Mouse (Mus musculus) left cerebral cortex, adult 9 months (tissue): ENCODE results near the gene Etv1.
A peak's percentile ranks its signal among the peaks of the same experiment; 100 is the strongest.
"Not testable (repeated sequence)": the region's sequence is repeated elsewhere in the genome, so short reads cannot be mapped to it uniquely, and the experiment has no call there.

Experiments used
- DNase-seq, 2 experiments: peaks; one replicate each; pipeline ENCODE4 v3.0.0; 2022; ENCODE audit warnings: low spot score in 2 of 2

Gene Etv1

DNA sequence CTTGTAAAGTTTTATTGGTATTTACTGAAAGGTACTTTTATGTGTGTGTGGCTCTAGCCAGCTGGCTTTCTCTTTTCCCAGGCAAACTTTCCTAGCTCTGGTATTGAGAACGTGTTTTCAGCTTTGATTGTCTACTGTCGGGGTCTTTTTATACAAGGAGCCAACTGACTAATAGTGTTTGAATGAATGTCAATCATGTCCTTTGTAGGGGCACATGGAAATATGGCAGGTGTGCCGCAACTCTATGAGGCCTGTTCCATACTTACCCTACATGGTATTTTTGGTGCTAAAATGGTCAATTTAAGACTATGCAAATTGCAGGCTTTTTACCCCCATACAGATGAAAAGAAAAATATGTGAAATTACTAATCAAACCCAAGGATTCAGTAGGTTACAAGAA is 37.1 kb downstream of the Etv1 start:
- DNase-seq = no peak

DNA sequence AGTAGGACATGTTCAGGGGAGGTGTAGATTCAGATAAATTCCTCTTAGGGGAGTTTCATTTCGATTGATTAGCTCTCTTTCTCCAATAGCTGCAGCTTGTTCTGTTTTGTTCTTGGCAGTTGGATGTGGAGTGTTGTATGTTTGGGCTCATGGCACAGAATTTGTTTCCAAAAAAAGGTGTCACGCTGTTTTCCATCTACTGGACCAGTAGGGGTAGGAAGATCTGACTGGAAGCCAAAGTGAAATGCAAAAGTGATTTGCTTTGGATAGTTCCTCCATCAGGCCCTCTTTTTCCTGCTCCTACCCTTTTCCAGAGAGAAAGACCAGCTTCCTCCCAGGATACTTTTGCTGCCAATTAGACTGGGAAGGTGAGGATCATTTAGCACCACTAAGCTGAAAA is 39.1 kb downstream of the Etv1 start:
- DNase-seq = no peak

DNA sequence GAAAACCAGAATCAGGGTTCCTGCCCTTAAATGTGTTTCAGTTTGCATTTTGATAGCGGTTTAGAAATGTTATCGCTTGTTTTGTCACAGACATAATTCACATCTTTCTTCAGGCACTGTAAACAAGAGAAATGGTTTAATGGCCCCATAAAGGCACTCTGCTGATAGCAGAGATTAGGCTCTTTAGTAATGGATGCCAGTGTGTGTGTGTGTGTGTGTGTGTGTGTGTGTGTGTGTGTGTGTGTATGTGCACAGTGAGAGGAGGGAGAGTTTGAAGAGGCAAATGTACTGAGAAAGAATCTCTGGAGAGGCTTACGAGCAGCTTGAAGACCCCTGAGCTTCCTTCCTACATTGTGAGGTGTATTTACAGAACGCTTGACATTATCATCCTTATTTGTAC is 41.5 kb downstream of the Etv1 start:
- DNase-seq = no peak

DNA sequence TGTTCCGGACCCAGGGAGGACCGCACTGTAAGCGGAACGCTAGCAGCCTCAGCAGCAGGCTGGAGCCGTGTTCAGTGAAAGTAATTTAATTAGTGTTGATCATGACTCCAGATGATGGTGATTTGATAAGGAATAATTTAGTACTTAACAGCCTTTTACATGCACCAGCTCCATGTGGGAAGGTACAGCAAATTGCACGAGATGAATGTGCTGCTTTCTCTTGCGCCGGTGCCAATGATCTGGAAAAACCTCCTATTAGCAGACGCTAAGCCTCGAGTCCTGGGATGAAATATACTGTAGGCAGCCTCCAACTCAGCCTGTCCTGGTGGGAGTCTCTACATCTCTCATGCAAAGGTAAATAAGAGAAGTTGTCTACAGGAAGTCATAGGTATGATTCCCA is 45.2 kb downstream of the Etv1 start:
- no peak for DNase-seq

DNA sequence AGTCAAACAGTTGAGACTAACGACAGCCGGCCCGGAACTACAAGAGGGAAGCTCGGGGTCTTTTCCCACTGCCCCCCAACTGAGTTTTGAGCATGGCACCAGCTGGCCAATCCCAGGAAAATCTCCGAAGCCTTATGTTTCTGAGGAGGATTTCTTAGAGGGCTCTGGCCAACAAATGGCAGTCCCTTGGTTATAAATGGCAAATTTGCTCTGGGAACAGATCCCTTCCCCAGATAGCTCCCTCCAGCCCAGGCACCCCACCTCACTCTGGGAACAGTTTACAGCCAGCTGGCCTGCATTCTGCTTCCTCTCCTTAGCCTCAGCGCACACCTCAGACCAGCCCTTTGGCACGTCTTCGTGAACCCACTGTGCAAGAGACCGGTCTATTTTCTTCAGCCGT is 53.8 kb downstream of the Etv1 start:
- DNase-seq = no peak

DNA sequence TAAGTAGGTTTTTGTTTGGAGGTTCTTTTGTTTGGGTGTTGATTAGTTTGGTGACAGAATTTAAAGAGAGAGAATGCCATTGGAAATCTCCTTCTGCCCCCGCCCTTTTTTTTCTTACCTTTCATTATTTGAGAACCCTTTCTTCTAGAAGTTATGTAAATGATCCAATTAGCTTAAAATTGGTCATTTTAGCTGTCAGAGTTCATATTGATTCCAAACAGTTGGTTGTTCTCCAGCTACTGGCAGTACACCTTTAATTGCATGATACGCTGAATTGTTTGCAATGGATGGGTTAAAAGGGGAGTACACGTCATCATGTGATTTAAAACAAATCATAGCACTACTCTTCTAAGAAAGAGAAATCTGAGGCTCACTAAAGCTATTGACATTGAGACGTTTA is 55.4 kb downstream of the Etv1 start:
- DNase-seq = no peak

DNA sequence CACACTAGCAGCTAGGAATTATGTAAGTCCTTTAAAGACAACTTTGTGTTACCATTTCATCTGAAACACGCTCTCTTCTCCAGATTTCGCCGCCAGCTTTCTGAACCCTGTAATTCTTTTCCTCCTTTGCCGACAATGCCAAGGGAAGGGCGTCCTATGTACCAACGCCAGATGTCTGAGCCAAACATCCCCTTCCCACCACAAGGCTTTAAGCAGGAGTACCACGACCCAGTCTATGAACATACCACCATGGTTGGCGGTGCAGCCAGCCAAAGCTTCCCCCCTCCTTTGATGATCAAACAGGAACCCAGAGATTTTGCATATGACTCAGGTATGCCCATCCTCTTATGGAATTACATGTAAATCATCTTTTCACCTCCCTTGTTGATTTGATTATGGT is 55.8 kb downstream of the Etv1 start:
- DNase-seq = not testable (repeated sequence)

DNA sequence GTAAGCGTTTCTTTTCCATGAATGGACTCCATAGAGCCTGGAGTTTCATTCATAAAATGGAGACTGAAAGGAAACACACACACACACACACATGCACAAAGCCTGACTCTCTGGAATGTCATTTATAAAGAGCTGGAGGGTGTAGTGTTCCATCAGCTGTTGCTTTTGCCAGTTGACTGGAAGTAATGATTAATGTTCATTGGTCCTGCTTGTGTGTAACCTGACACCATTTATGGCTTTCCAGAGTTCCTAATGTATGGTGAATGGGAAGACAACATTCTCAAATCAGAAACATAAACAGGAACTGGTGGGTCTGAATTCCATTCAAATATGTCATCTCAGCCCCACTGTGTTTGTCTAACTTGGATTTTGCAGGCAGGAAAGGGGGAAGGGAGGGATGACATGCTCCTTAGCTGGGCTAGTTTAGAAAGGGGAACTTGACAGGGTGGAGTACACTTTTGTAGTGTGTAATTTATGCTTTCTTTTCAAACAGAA is 64.7 kb downstream of the Etv1 start:
- DNase-seq = no peak

DNA sequence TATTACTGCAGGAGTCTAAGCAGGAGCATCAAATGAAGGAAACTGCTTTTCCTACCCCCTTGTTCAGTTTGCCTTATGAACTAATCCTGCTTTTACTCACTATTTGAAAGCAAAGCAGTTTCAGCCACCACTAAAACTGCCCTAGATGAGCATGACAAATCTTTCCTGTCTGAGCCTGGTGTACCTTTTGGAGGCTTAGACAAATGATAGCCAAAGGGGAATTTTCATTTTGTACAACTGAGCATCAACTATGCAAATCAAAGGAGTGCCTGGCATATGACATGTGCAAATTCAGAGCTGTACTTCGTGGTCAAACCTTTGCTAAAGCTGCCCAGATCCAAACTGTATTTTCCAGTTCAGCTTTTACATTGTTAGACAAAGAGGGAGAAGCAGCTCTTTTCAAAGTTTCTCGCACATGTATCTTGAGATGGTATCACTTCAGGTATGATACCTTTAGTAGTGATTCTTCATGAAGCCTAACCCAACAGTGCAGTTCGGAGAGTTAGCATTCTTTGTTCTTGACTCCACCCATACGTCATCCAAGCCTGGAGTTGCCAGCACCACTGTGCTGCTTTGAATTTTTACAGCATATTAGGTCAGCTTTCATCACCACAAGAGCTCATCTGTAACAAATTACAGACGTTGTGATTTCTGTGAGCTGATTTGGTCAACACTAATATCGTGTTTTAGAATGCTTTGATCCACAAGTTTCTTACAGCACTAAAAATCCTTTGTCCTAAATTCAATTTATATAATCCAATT is 68.5 kb downstream of the Etv1 start:
- no peak for DNase-seq

DNA sequence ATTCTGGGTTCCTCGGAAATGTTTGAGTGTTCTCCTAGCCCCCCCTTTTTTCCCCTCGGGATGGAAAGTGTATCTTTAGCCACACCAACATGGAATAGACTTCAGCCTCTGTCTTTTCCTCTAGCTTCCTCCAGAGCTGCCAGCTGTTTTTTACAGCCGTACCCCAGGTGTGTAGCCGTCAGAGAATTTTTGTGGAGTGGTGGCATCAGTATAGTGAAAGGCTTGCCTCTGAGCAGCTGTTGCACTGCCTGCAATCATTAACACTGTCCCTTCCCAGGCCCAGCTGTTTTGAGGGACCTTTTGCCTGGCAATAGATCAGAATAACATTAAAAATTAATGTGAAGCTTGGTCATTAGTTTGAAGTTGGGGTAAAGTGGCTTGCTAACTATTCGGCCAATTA is 70.8 kb downstream of the Etv1 start:
- no peak for DNase-seq

DNA sequence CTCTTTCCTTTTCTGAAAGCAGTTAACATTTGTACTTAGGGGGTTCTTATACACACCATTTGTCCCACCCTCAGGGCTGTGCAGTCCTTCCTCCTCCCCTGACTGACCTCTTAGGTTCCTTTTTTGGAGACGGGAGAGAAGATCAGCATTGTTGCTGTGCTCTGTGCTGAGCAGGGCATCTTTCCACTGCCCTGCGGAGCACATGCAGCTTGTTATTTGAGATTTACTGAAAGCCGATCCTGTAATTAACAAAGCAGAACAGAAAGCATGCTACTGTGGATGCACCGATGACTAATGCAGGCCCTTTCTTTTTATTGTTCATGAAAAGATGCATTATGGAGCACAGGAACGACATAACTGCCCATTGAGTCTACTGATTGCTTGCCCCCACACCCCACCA is 75.1 kb downstream of the Etv1 start:
- DNase-seq = no peak

DNA sequence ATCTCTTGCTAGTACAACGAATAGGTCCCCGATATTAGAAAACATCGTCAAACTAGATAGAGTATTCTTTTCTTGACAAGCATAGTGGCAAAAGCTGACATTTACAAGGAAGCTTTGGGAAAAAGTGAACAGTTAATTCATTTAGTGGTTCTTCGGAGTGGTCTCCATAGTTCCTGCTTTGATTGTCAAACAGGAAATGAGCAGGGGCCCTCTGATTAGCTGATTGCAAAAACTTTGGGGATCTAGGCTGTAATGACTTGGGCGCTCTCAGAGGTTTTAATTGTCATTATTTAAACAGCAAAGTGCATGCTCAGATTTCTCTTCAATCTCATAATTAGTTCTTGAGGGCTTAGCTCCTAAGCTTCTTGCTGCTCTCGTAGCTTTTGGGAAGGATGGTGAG is 75.6 kb downstream of the Etv1 start:
- DNase-seq = no peak

DNA sequence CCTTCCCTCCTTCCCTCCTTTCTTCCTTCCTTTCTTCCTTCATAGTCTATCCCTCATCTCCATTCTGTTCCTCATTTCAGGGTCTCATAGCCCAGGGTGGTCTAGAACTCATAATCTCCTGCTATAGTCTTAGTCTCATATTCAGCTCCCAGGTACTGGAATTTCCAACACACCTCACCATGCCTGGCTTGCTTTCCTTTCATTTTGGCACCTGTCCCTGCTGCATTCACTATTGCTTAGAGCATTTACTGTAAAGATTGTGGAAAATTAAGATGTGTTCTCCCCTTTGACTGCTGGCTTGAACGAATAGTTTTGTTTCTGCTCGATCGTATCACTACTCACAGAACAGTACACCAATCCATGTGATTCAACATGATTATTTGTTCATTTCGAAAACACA is 80.5 kb downstream of the Etv1 start:
- no peak for DNase-seq

DNA sequence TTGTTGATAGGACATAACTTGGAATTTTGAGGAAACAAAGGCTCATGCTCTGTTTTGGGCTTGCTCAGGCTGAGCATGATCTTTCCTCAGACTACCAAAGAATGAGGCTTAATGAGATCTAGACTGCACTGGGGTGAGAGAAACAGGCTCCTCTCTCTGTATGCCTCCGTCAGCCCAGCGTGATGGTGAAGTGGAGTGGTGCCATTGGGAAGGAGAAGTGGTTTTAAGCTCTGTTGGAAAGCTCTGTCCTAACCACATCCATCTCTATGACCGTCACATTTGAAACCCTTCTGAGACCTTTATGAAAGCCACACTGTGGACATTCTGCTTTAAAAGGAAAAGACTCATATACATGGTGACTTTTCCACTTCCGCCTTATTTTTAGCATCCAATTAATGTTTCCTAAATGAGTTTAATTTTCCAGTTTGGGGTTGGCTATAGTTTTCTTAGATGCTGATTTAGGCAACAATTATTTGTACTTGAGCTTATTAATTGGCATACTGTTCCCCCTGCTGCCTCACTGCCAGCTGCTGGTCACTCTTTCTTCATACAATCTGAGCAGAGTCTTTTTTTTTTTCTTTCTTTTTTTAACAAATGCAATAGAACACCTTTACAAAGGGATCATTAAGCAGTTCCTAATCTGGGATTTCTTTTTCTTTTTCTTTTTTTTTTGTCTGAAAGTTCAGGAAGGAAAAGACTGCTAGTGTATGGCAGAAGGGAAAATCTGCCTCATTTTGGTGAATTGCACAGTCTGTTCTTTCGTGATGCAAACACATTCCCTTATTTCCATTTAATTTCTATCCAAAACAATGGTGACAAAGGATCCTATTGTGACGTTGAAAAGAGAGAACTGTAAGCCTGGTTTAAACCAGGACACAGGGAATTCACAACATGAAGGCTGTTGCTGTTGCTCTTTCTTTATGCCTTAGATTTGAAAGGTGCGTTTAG is 81.3 kb downstream of the Etv1 start:
- peak in 1 of 2 experiments; percentile 1 for DNase-seq

DNA sequence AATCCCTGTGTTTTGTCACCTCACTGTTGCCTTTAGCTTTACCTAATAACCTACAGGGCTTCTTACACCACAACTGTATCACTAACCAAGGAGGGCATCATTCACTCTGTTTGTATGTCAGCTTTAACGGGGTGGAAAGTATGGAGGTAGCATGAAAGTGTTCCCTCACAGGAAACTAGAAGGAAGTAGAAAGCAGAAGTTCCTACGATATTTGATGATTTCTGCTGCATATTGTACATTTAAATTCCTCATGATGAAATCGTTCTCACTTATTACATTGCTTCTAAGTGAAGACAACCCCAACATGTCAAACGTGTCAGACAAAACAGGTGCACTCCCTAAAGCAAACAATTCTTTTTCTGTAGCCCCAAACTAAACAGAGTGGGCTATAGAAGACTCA is 84.2 kb downstream of the Etv1 start:
- no peak for DNase-seq

DNA sequence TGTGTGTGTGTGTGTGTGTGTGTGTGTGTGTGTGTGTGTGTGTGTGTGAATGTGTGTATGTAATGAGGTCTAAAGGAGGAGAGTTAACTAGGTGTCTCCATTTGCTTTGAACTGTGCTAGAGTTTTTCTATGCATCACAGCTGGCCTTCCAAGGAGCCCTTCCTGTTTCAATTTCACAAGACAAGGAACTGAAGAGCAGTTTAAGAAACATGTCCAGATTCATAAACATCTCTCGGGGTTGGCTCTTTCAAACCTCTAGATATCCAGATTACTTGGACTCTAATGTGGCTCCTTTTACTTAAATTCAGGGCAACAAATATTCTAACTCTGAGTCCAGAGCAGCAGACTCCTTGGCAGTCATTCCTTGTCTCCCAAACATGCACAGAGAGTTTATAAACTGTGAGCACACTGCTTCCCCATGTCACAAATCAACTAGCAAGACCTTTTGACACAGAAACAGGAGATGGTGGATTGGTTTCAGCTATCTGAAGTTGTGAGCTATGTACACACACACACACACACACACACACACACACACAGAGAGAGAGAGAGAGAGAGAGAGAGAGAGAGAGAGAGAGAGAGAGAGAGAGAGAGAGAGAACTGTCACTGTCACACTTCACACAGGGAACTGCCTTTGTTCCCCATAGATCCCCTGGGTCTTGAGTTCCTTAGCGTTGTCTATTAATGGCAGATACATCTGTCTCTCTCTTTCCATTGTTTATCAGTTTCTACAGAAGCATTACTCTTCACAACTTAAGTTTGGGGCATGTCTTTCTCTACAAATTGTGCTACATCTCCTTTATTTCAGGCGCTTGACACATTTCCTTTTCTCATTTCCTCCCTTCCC is 85.0 kb downstream of the Etv1 start:
- DNase-seq = no peak

DNA sequence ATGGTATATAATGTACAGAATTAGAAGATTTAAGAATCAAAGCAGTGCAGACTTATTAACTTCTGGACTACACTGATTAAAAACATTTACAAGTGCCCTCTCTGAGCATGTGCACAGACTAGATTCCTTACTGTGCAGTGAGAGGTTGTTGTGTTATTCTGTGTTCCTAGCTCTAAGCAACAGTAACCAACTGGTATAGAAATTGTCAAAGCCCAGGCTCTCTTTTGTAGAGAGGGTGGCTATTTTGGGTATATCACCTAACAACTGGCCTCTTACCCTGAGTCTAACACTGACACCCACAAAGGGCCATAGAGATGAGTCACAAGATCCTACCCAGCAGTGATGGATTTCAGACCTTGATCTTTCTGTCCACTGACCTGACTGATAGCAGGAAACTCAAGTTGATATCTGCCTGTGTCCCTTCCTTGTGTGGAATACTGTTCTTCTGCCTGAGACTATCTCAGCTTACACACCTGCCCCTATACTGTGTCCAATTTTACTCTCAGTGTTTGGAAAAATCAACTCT is 95.4 kb downstream of the Etv1 start:
- DNase-seq = no peak

DNA sequence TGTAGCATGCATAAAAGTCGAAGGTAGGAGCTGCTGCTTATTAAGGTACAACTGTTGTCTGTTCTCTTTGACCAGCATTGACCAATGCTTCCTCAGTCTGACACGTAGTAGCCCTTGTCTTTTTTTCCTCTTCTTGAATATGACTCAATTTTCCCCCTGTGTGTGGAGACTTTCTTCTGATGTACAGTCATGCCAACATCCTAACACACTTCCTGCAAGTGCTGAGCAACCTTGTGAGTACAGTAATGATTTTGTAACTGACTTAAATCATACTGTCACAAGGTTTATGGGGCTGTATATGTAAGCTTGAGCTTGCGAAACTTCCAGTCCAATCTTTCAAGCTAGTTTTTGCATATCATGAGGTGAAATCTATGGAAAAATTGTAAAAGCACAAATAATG is 125.3 kb downstream of the Etv1 start:
- no peak for DNase-seq

DNA sequence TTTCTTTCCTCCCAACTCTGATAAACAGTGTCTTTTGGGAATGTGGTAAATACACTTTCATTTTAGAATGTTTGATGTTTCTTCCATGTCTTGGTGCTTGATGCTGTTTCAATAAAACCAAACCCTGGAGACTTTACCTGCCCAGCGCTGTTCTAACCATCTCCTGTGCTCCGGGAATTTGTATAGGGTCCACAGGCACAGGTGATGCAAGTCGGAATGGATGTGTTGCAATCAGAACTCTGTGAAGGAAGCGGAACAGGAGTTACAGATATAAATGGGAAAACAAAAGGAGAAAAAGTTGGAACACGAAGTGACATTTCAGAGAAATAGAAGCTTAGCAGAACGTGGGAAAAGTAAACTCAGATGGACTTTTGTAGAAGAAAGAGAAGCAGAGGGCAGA is 127.1 kb downstream of the Etv1 start:
- no peak for DNase-seq

DNA sequence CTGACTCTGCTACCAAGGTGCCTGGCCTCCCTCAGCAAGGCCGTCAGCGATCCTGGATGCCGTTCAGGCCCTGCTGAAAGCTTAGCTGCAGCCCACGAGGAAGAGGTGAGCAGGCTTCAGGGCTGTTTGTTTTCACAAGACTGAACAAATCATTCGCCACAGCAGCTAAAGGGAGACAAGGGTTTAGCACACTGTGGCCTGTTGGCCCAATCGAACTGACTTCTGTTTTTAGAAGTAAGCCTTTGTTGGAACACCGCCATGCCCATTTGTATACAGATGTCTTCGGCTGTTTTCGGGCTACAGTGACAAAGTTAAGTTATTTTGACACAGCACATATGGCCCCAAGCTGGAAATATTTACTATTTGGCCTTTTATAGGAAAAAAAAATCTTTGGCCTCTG is 127.6 kb downstream of the Etv1 start:
- no peak for DNase-seq

DNA sequence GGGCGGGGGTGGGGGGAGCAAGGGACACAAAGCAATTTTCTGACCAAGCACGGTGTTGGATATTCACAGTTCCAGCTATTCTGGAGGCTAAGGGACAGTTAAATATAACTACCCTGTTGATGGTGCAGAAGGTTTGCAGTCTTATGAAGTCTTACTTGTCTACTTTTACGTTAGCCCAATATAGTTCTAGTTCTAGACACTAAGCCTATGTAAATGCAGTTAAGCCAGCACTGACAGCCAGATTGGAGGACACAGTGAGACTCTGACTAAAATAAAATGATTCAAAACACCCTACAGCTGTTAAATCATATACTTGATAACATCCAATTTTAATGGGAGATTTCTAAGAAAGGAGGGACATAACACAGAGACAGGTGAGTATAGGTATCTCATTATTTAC is 129.8 kb downstream of the Etv1 start:
- no peak for DNase-seq
